Mouse (Mus musculus) heart, adult 2 months (tissue): ENCODE measurements around the gene Ccdc162.
A peak's percentile ranks its signal among the peaks of the same experiment; 100 is the strongest.

Experiments
- CTCF ChIP-seq: fragments of 200-600 bp; IDR thresholded peaks from 2 replicates; pipeline ENCODE4 v1.8.1; 2022; ENCODE audit warnings: antibody characterized with exemption, mild to moderate bottlenecking, moderate library complexity
- EP300 ChIP-seq: fragments of 200-500 bp; IDR thresholded peaks from 2 replicates; pipeline ENCODE4 v1.6.1; 2011; ENCODE audit warnings: low read depth, low read length, control low read depth; ENCODE audit not compliant: insufficient read depth
- POLR2A ChIP-seq: fragments of 200-500 bp; IDR thresholded peaks from 2 replicates; pipeline ENCODE4 v1.6.1; 2011; ENCODE audit warnings: mild to moderate bottlenecking, low read depth, low read length, control low read depth; ENCODE audit not compliant: insufficient read depth

GRCm38 (mm10) chr10:41684548-41684996, 31.9 kb downstream of the Ccdc162 start:
- TF ChIP-seq POLR2A (no peak), CTCF (peak; percentile 52), EP300 (no peak)
